Mouse (Mus musculus) bone marrow macrophage, adult 2 months (primary cell): ENCODE results near the gene Esrra.

Experiments
- CTCF ChIP-seq: IDR thresholded peaks from 2 replicates; pipeline ENCODE4 v1.5.1; 2012; ENCODE audit warnings: low read depth, mild to moderate bottlenecking, low read length, moderate library complexity
- POLR2A ChIP-seq: IDR thresholded peaks from 2 replicates; pipeline ENCODE4 v1.6.1; 2012; ENCODE audit warnings: mild to moderate bottlenecking, low read depth, low read length, borderline replicate concordance

- TF ChIP-seq CTCF (no peak), POLR2A (no peak)
These were observed 2.2 kb downstream of the Esrra start for GRCm38 (mm10) chr19:6919431-6919830.
